Mouse (Mus musculus) T-helper 2 cell (primary cell): ENCODE results near the gene Ifit3b.
"Not testable (repeated sequence)": the region's sequence is repeated elsewhere in the genome, so short reads cannot be mapped to it uniquely, and the experiment has no call there.

Experiments used
- in situ Hi-C: fragments of 300-600 bp; cut with MboI, MseI; formaldehyde crosslinking; loops from one replicate; pipeline ENCODE4 v1.15.1; 2025; ENCODE audit warnings: high pct_unique_total_duplicates

Gene Ifit3b

DNA sequence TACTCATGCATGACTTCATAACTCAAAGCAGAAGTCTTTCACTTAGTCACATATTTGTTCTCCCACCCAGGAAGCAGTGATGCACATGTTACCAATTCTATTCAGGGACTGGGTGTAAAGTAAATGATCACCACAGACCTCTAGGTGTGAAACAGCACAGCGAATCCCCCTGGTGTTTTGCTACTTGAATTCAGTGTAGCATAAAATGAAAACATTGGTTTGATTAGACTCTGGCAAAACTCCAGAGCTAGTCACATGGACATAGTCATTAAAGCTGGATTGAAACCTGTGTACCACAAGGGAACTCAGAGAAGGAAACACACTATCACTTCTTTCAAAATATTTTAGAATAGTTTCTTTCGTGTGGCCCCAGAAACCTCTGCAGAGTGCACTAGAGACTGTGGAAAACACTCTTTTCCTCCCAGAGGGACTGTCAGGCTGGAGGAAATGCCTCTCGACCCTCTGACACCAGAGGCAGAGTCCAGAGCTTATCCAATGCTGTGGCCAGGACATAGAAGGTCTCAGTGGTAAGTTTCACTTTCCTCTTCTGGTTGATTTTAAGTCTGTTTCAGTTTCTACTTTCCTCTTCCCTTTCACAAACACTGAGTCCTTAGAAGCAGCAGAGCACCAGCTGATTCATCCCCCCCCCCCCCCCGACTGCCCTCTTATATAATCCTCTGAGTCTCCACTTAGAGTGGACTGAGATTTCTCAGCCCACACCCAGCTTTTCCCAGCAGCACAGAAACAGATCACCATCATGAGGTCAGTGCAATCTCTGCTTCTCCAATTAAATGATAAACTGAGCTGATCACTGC, at the start of gene Ifit3b:
Gene Ifit3b, plus strand, starts transcription at position 734 of the 815 bp plus-strand sequence.
- in situ Hi-C loops = loop anchor here (10.0 kb wide), 1 partner anchor 53 kb away; the partner anchor contains the start of gene Ifit2

DNA sequence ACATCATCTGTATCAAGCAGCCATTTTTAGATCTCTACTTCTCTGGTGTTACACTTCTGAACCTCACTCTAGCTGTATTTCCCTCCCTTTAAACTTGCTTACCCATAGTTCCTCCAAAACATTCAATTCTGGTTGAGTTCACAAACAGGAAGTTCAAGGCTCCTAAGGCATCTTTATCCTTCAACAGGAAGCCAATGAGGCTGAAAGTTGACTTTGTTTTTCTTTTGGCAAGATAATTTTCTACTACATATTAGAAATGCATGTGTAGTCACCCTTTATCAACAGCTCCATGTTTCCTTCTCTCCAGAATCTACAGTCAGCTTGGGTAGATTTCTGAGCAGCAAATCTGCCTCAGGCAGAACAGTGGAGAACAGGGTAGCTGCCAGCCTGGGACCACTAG, 45.2 kb upstream of the Ifit3b start:
- in situ Hi-C loops = no loop called here

DNA sequence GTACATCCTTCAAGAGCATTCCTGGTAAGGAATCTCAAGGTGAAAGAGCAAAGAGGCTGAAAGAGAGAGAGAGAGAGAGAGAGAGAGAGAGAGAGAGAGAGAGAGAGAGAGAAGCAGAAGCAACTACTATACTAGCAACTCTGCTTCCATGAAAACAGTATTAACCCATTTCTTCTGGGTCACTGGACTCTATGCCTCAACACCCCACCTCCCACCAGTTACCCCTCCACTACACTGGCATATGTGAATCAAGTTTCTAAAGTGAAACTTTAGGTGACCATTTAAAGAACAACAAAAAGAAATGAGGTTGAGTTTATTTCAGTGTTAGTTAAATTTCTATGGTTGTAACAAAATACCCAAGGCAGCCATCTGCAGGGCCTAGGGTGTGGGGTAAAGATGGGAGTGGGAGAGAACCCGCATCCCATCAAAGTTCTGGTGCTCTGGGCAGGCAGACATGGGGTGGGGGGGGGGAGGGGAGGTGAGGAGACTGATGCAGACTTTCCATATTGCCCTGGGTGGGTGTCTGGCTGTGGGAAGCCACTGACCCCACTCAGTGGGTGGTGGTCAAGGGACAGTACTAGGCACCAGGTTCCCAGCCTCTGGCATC, 41.5 kb upstream of the Ifit3b start:
- in situ Hi-C loops = no loop called here

DNA sequence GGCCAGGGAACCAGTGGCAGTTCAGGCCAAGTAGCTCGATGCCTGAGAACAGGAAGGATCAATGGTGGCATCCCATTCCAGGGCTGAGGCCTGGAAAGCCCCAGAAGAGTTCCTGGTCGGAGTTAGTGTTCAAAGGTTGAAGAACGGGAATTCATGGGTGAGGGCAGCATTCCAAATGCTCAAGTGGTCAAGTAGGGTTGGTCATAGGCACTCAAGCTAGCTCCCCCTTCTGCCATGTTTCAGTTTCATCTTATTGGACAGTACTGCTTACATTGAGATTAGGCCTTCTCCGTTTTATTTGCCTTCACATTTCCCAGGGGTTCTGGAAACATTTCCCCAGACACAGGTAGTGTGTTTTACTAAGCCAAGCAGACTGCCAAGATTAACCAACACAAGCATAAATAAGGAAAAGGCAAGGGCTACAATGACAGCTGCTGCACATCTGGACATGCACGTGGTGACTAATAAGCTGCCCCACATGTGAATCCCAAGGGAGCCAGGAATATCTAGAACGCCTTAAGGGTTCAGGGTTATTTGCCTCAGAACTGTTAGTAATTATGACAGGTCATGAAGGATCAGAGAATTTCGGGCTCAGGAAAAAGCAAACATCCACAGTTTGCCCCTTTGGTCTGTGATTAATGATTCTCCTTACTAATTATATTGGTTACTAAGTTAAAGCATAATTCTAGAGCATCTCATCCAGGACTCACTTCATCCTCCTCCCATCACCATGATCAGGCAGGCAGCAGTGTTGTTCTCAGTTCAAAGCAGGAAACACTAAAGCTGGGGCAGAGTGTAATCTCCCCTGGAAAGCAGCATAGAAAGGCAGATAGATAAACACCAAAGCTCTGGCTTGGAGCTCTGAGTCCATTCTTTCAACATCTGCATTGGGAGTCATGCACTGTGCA, 38.5 kb upstream of the Ifit3b start:
- in situ Hi-C loops = no loop called here

DNA sequence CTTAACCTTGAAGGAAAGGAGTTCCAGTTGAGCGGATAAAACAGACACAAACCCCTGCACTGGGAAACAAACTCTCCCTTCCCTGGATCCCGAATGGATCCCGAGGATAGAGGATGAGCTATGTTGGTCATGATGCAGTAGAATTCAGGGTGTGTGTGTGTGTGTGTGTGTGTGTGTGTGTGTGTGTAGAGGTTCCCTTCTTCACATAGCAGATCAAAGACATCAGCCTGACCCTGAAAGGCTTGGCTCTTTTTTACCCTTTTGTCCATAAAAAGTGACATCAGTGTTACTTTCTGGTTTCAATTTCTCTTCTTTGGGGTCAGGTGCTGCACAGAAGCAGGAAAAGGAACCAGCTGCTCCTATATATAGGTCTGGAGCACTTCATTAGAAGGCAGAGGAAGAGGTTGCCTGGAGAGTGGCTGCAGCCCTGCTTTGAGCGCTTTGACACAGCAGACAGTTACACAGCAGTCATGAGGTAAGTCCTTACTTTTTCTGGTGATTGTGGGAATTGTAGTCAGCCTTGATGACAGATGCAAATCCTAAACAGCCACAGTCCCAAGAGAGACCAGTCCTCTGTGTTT, 37.8 kb upstream of the Ifit3b start:
- in situ Hi-C loops = no loop called here

DNA sequence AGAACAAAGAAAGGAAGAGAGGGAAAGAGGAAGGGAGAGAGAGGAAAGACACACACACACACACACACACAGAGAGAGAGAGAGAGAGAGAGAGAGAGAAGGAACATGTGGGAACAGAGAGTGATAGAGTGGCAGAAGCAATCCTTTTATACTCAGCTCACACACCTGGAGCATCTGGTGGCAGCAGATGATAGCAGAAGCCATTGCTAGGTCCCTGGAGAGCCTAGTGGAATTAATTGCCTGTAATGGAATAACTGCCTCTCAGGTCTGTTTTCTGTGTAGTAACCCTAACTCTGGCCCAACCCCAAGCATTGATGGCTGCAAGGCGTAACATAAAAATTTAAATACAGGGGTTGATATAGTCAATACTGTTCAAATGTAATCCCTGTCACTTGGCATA, 36.7 kb upstream of the Ifit3b start:
- in situ Hi-C loops = no loop called here

DNA sequence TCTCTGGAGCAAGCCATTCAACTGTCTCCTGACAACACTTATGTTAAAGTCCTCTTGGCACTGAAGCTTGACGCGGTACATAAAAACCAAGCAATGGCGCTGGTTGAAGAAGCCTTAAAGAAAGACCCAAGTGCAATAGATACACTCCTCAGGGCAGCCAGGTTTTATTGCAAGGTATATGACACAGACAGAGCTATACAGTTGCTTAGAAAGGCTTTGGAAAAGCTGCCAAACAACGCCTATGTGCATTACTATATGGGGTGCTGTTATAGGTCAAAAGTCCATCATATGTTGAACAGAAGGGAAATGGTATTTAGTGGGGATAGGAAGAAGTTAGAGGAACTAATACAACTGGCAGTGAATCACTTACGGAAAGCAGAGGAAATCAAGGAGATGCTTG, 34.1 kb upstream of the Ifit3b start:
- in situ Hi-C loops = no loop called here

DNA sequence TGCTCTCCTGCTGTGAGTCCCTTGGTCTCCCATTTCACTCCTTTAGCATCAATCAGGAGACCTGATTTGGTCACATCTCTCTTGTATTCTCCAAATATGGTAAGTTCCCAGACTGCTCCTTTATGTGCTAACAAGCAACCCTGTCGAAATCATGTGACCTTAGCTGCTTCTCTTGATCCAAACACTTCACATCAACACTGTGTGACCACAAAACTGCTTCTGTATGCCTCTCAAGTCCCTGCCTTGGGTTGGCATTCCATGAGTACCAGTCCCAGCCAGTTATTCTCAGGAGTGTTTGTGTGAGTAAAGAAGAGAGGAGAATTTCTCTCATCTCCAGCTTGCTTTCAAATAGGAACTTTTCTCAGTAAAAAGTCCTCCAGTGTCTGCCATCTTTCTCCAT, 30.6 kb upstream of the Ifit3b start:
- in situ Hi-C loops = no loop called here

DNA sequence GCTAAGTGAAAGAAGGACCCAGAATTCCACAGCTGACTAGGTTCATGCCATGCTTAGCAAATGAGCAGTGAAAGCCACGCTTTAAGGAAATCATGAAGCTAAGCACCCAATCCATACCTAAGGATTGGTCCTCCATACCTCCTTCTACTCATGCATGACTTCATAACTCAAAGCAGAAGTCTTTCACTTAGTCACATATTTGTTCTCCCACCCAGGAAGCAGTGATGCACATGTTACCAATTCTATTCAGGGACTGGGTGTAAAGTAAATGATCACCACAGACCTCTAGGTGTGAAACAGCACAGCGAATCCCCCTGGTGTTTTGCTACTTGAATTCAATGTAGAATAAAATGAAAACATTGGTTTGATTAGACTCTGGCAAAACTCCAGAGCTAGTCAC, 25.1 kb upstream of the Ifit3b start:
- in situ Hi-C loops = not testable (repeated sequence)

DNA sequence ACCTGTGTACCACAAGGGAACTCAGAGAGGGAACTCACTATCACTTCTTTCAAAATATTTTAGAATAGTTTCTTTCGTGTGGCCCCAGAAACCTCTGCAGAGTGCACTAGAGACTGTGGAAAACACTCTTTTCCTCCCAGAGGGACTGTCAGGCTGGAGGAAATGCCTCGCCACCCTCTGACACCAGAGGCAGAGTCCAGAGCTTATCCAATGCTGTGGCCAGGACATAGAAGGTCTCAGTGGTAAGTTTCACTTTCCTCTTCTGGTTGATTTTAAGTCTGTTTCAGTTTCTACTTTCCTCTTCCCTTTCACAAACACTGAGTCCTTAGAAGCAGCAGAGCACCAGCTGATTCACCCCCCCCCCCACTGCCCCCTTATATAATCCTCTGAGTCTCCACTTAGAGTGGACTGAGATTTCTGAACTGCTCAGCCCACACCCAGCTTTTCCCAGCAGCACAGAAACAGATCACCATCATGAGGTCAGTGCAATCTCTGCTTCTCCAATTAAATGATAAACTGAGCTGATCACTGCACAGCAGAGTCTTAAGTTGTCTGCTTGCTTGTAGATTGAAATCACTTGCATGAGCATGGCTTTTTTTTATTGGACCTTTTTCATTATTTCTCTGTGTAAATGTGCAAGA, 24.5 kb upstream of the Ifit3b start, which contains the start of gene Ifit3:
Gene Ifit3, plus strand, starts transcription at position 406 of the 641 bp plus-strand sequence.
- in situ Hi-C loops = not testable (repeated sequence)

DNA sequence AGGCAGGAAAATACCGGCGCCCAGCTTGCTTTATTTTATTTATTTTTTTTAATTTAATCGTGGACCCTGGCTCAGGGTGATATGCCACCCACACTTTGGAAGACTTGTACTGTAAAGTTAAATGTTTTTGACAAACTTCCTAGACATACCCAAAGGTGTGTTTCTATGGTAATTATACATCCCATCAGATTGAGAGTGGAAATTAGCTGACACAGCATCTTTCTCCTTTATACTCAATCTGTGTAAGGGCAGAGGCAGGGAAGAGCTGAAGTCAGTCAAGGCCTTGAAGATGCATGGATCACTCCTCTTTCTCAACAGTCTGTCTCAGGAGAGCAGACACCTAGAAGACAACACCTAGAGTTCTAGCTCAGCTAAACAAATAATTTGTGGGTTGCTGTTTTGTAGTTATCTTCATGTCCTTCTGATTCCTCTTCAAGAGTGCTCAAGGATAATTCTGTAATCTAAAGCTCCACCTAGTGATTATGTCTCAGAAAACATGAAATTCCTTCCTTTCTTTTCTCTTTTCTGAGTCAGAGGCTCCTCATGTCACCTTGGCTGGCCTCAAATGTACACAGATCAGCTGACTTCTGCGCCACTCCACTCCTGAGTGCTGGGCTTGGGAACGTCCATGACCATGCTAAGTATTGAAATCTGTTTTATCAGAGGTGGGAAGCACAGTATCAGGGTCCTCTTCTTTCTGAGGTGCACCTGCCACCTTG, 21.9 kb upstream of the Ifit3b start:
- in situ Hi-C loops = not testable (repeated sequence)

DNA sequence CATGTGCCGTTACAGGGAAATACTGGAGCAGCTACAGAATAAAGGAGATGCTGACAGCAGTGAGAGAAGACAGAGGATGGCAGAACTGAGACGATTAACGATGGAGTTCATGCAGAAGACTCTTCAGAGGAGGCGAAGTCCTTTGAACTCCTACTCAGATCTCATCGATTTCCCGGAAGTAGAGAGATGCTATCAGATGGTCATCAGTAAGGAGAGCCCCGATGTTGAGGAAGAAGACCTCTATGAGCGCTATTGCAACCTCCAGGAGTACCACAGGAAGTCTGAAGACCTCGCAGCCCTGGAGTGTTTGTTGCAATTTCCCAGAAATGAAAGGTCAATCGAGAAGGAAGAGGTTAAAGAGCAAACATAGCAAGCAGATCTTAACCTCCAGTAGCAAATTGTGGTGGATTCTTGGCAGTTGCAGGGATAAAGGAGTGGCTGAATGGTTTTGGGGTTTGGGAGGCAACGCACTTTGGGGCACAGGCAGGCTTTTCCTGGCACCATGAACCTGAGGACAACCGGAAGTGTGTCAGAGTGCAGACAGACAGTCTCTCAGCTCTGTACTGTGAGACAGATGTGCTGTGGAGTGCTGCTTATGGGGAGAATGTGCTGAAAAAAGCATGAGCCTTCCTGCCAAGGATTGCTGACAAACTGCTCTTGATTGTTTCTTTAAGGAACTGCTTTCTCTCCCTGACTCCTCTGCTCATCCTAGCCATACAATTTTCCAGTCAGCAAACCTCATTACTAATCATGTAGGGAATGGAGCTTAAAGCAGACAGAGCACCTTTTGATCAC, 19.7 kb upstream of the Ifit3b start:
- in situ Hi-C loops = not testable (repeated sequence)

DNA sequence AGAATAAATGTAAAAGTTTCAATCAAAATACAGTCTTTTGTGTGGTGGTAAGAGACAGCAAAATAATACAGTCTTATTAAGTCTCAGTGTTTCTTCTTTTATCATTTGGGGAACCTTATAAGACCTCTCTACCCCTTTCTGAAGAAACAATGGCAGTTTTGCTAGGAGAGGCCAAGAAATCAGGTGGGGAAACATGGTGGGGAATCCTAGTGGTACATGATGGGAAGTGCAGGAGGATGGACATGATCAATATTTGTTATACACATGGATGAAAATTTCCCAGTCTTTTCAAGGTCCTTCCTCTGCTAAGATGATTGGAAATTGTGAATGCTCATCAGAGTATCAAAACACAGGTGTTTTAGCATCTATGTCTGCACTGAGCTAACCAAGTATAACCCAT, 18.8 kb upstream of the Ifit3b start:
- in situ Hi-C loops = no loop called here

DNA sequence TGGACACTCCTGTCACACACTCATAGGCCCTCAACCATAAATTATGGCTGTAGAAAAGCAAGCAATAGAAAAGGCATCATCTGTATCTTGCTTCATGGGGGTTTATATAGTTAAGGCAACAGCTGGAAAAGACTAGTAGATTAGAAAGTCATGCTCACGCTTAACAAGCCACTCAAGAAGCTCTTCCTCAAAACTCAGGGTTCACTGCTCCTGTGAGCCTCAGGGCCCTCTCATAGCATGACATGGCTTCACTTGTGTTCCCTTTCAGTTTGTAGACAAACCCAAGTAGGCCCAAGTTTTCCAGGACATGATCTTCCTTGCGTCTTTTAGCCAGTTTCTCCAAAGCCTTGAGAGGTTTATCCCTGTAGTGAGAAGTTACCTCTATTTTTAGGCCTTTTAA, 14.3 kb upstream of the Ifit3b start:
- in situ Hi-C loops = no loop called here

DNA sequence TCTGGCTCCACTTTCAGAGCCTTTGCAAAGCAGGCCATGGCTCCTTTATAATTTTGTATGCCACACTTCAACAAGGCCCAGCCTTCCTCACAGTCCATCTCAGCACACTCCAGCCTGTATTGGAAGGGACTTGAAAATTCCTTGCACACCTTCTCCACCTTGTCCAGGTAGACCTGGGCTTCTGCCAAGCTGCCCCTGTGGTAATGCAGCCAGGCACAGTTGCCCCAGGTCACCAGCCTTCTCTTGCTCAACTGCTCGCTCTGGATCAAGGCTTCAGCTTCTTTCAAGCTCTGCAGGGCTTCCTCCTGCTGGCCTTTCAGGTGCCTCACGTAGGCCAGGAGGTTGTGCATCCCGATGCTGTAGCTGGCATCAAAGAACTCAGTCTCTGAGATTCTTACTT, 13.2 kb upstream of the Ifit3b start:
- in situ Hi-C loops = not testable (repeated sequence)

DNA sequence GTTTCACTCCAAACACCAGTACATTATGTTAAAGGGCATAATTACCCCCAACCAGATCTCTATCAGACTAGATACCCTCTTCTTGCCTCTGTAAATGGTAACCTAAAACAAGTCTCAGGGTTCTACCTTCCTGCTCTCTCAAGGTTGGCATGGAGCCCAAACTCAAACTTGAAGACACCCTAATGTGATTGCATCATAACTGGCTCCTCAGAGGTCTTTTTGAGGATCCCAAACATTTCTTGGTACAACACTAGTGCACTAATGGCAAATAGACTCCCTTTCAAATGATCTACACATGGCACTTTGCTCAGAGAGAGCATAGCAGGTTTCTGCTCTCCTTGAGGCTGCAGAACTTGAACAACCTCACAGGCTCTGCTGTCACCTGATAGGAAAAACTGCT, 11.0 kb upstream of the Ifit3b start:
- in situ Hi-C loops = no loop called here

DNA sequence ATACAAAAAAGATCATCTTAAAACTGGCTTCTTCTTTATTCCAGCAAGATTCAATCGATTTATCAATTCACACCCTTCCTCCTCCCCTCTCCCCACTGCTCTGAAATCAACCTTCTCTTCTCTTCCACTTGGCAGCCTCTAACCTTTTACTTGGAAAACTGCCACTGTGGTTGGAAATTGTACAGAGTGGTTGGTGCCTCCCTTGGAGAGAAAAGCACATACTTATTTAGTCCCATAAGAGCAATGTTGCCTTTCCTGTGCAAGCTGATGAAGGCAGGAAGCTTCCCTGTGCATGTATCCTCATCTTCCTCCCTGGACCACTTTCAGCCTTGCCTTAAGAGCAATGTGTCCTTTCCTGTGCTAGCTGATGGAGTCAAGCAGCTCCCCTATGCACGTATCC, 9.4 kb upstream of the Ifit3b start:
- in situ Hi-C loops = no loop called here

DNA sequence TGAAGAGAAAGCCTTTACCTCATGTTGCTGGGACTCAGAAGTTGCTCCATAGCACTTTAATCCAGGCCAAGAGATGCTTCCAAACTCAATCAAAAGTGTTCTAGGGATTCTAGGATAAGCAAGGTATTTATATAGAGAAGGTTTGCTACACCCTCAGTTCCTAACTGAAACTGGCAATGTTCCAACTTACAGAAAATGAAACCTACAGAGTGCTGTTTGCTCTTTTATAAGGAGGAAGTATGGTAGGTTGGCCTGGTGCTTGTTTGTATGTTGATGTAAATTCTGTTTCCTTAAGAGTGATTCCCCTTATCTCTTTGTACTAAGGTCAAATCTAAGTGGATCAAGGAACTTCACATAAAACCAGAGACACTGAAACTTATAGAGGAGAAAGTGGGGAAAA, 8.5 kb upstream of the Ifit3b start:
- in situ Hi-C loops = not testable (repeated sequence)

DNA sequence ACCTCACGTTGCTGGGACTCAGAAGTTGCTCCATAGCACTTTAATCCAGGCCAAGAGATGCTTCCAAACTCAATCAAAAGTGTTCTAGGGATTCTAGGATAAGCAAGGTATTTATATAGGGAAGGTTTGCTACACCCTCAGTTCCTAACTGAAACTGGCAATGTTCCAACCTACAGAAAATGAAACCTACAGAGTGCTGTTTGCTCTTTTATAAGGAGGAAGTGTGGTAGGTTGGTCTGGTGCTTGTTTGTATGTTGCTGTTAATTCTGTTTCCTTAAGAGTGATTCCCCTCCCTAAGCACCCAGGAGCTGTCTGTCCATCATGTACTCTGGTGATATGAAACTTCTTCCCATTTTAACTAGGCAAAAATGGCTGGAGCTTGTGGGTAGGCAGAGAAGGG, 5.9 kb upstream of the Ifit3b start, which contains the start of gene Ifit1bl1:
Gene Ifit1bl1, minus strand, starts transcription at position 69 of the 400 bp plus-strand sequence.
- in situ Hi-C loops = loop anchor here (10.0 kb wide), 1 partner anchor 47 kb away; the partner anchor contains the start of gene Ifit2

DNA sequence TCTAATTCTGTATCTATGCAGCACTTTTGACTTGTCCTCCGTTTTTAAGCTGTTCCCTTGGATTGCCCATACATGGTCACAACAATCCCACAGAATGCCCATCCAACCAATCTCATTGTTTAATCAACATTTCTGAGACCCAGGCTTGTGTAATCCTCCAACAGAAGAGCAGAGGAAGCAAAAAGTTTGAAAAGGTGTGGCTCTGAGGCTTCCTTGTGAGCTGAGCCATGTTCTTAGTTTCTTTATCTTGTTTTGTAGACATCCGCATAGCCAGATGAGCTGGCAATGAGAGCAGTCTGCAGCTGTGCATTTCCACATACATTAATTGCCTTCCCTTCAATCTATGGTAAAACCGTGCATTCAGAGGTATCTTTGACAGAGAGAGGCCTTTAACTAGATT, 2.3 kb upstream of the Ifit3b start:
- in situ Hi-C loops = loop anchor here (10.0 kb wide), 1 partner anchor 51 kb away; the partner anchor contains the start of gene Ifit2
